Mouse (Mus musculus) gastrocnemius, adult 8-10 months (tissue): ENCODE results near the gene Cfap206. TPM values are rescaled to one million over a fixed set of nuclear protein-coding genes. Genes with fewer than 3 reads are reported as not detected.
"Not testable (repeated sequence)": the region's sequence is repeated elsewhere in the genome, so short reads cannot be mapped to it uniquely, and the experiment has no call there.

Experiments used
- DNase-seq, 2 experiments: peaks; one replicate each; pipeline ENCODE4 v3.0.0; 2022; ENCODE audit warnings: low spot score in 2 of 2
- total RNA-seq, 4 experiments: library from RNA; stranded (reverse); gene quantifications; 2 replicates each; pipeline ENCODE4 v1.2.4; 2022

The Cfap206 gene
- not detected for total RNA-seq

DNA sequence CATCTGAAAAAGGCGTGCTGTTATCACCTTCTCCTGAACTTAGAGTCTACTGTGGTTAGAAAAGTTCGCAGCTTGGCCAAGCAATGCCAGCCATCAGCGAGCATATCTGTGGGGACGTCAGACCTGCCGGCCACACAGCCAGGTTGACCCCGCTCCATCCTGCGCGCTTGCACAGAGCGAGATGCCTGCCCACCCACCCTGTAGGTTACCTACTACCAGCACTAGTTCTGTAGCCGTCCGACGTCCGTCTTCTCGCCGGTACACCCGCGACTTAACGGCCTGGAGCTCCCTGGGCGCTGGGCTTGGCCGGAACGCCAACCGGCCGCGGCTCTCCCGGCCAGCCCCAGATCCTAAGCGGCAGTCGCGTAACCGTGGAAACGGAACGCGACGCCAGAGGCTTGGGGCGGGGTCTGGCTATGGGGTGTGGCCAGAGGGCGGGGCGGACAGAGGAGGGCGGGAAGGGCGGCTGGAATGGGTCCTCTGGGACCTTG, at the start of gene Cfap206:
TSS of gene Cfap206 (minus strand) at position 356 of the 491 bp plus-strand sequence.
- DNase-seq: peak in 1 of 2 experiments; percentile 5

GRCm38 (mm10) chr4:34777677-34778527, 47.9 kb upstream of the Cfap206 start, which contains the start of gene Smim8:
Gene Smim8, minus strand, starts transcription at chr4:34778423.
- DNase-seq: peak; percentile 81 to 84

DNA sequence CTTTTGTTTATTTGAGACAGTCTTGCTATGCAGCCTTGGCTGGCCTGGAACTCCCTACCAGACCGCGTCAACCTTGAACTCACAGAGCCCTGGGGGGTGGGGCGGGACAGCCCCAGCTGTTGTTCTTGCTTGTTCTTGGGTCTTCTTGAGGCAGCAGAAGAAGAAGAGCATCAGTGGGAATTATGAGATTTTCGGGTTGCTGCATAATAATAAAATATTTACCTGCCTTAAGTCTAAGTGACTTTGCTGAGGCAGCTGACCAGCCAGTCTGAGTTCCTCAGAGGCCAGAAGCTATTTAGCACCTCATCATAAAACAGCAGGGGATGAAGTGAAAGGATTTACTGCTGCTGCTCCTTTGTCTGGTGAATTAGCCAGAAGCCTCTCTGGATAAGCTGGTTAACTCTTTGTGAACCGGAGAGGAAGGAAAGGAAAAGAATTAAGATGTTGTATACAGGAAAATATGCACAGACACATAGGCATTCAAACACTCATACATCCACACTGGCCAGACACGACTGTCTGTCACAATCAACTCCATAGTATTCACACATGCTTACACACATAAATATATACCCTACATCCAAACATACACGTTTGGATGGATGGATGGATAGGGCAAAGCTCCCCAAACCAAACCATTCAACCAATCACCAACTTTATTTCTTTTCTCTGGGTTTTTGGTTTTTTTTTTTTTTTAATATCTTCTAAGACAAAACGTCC, 41.8 kb upstream of the Cfap206 start:
- no peak for DNase-seq

DNA sequence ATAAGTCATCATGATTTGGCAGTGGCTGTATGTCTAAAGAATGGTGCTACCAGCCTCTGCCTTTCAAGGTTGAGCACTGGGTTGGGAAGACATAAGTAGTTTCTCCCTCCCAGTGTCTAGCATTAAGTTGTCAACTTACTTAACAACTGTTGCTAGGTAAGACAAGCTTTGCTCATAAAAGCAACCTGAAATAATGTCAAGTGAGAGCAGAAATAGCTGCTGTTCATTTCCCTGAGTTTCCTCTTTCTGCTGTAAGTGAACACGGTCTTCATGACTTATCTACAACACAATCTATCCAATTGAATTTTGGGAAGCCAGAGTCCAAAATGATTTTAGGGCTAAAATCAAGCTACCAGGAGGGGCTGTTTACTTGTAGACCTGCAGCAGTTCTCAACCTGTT, 26.2 kb upstream of the Cfap206 start, which contains the start of gene Gm136:
TSS of gene Gm136 (minus strand) at position 101 of the 400 bp plus-strand sequence.
- no peak for DNase-seq

- no peak for DNase-seq
Observed at GRCm38 (mm10) chr4:34749236-34749635, 19.2 kb upstream of the Cfap206 start.

GRCm38 (mm10) chr4:34734461-34734860, 4.5 kb upstream of the Cfap206 start:
- DNase-seq: no peak

DNA sequence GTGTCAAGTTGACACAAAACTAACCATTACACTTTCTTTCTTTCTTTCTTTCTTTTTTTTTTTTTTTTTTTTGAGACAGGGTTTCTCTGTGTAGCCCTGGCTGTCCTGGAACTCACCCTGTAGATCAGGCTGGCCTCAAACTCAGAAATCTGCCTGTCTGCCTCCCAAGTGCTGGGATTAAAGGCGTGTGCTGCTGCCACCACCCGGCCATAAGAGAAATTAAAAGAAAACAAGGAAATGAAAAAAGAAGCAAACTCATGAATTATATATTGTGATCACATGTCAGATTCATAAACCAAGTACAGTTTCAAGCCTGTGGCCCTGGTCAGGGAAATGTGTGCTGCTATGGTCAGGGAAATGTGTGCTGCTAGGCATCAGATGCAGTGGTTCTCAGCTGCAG, 3.4 kb upstream of the Cfap206 start:
- DNase-seq: not testable (repeated sequence)

GRCm38 (mm10) chr4:34725710-34726109, 4.3 kb downstream of the Cfap206 start:
- not testable (repeated sequence) for DNase-seq

GRCm38 (mm10) chr4:34724306-34724705, 5.7 kb downstream of the Cfap206 start:
- DNase-seq: no peak

DNA sequence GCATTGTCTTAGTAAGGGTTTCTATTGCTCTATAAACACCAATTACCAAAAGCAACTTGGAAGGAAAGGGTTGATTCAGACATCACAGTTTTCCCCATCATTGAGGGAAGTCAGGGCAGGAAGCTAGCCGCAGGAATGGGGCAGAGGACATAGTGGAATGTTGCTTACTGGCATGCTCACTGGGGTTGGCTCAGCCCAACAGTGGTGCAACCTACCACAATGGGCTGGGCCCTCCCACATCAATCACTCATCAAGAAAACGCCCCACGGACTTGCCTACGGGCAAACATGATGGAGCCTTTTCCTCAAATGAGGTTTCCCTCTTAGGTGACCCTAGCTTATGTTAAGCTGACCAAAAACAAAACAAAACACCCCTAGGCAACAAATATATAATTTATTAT, 6.8 kb downstream of the Cfap206 start:
- no peak for DNase-seq

DNA sequence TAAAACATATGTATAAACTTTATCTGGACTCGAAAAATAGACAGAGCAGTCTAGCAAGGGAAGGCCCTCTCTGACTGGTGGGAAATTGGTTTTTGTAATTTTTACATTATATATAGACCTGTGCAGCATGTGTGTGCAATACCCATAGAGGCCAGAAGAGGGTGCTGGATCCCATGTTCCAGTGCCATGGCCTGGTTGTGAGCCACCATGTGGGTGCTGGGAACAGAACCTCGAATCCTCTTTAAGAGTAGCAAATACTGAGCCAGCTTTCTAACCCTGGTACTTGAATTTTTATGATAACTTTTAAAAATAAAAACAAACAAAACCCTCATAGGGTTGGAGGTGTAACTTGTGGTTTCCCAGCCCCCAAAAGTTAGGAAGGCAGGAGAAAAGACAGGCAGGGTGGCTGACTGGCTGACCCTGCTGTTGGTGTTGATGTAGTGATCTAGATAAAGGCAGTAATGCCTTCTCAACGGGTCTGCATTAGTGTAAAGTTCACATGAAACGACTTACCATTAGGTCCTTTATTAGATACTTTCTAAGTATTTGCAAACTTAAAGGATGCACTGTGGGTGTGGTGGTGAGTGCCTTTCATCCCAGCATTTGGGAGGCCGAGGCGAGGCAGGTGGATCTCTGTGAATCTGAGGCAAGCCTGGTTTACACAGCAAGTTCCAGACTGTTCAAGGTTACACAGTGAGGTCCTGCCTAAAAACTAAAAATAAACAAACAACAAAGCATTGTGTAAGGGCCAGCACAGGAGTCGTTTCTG, 9.7 kb downstream of the Cfap206 start:
- DNase-seq: no peak

GRCm38 (mm10) chr4:34719421-34719820, 10.6 kb downstream of the Cfap206 start:
- no peak for DNase-seq

DNA sequence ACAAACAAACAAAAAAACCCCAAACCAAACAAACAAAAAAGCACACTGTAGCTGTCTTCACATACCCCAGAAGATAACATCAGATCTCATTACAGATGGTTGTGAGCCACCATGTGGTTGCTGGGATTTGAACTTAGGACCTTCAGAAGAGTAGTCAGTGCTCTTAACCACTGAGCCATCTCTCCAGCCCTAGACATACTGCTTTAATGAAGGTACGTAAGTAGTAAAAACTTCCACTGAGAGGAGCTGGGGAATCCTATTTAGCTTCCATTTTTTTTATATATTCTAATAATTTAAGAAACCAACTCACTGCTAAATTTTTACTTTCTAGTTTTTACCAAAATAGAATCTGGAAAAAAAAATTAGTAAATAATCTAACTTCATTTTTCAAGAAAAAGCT, 14.9 kb downstream of the Cfap206 start:
- DNase-seq: no peak

GRCm38 (mm10) chr4:34708127-34708526, 21.9 kb downstream of the Cfap206 start:
- no peak for DNase-seq

DNA sequence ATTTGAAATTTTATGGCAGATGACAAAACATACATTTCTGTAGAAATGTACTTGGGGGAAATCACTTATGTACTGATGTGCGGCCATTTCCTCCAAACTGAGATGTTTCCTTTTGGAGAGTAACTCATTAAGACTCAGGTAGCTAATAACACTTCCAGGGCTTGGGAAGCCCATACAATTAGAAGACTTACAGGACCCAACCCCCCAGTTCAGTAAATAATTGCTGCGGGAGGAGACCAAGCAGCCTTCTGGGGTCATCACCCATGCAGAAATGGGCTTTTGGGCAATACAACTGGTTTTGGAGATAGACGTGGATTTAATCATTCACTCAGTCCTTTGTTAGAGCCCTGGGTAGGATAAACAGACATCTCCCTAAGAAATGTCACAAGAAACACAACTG, 22.8 kb downstream of the Cfap206 start:
- no peak for DNase-seq

DNA sequence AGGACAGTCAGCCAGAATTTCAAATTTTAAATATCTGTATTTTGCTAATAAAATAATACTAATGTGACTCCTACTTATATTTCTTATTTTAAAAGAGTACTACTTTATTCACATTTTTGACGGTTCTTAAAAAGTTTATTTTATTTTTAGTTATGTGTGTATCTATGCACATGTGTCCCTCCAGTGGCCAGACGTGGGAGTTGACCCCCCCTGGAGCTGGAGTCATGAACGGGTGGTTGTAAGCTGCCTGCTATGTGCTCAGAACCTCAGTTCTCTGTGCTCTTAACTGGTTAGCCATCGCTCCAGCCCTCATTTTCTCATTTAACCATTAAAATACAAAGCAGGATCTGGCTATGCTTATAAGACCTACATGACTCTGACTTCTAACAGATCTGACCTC, 27.0 kb downstream of the Cfap206 start:
- no peak for DNase-seq

DNA sequence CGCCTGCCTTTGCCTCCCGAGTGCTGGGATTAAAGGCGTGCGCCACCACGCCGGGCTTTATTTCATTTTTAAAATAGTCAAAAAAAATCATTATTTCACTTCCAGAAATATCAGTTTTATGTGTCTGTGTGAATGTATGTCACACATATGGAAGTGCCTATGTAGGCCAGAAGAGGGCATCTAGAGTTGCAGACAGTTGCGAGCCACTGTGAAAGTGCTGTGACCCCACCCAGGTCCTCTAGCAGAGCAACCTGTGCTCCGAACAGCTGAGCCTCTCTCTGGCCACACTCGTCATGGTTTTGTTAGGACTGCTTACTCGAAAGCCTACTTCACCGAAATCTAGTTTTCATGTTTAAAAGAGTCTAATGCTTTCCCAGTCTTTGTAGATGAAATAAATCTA, 27.8 kb downstream of the Cfap206 start:
- no peak for DNase-seq

DNA sequence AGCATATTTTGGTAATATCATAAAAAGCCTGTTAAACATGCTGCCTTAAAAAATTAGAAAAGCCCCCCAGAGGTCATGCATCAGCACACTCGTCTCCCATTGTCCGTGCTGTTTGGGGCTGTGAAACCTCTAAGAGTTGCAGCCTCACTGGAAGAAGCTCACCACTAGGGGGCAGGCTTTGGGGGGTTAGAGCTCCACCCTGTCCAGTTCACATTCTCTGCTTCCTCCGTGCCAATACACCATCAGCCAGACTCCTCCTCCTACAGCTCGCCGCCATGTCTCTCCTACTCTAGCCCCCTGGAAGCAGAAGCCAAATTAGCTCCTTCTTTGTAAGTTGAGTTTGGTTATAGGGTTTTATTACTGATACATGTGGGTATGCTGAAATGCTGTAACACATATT, 28.5 kb downstream of the Cfap206 start:
- peak; percentile 12 for DNase-seq

GRCm38 (mm10) chr4:34688021-34688420, 42.0 kb downstream of the Cfap206 start:
- DNase-seq: no peak

DNA sequence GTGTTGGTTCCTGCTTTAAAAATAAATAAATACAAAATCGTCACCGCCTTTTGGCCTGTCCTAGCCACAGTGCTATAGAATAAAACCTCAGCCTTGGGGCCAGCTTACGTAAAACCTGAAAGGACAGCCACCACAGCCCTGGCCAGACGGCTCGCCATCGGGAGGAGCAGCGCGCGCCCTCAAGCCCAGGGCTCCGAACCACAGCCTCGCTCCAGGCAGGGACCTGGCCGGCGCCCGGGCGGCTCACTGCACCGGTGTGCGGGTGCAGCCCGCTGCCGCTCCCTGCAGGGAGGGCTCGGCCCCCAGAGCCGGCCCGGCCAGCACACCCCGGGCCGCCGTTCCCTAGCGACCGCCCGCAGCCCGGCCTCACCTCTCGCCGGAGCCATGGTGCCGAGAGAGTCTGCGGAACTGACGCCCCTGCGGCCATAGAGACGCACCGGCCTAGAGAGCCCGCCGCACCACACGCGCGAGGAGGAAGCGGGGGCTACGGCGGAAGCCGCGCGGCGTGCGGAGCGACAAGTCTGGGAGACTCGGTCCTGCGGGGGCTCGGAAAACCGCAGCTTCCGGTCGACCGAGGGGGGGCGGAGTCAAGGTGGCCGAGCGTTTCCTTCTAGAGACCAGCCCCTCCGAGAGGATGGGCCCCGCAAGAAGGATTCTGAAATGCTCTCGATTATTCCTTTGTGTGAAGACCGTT, 43.0 kb downstream of the Cfap206 start, which contains the start of gene Slc35a1:
TSS of gene Slc35a1 (minus strand) at position 565 of the 694 bp plus-strand sequence.
- DNase-seq: peak; percentile 86 to 91

DNA sequence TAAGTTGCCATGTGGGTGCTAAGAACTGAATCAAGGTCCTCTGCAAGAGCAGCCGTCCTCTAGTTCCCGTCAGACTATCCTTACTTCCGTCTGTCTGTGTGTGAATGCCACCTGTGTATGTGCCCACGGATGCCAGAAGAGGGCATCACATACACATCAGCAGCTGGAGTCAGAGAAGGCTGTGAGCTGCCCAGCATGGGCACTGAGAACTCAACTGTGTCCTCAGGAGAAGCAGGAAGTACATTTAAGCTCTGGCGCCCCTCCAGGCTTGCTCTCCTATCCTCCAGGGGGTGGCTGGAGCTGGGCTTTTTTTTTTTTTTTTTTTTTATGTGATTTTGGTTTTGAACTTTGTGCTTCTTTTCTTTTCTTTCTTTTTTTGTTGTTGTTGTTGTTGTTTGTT, 49.5 kb downstream of the Cfap206 start:
- DNase-seq: no peak
